Mouse (Mus musculus) small intestine, adult 2 months (tissue): ENCODE results near the gene F13a1.

ENCODE experiments used
- CTCF ChIP-seq: fragments of 200-500 bp; IDR thresholded peaks from 2 replicates; pipeline ENCODE4 v1.5.1; 2012; ENCODE audit warnings: low read depth, mild to moderate bottlenecking, control low read depth, inconsistent platforms, low read length, moderate library complexity, mixed read lengths; ENCODE audit not compliant: insufficient replicate concordance, insufficient read length; ENCODE audit errors: extremely low read depth
- POLR2A ChIP-seq: fragments of 200-500 bp; IDR thresholded peaks from 2 replicates; pipeline ENCODE4 v1.6.1; 2012; ENCODE audit warnings: low read depth, mild to moderate bottlenecking, control low read depth, inconsistent platforms, low read length, moderate library complexity

- TF ChIP-seq POLR2A (no peak), CTCF (no peak)
Measured at GRCm38 (mm10) chr13:37025996-37026579, 24.0 kb downstream of the F13a1 start.
